Mouse (Mus musculus) bone marrow macrophage, adult 2 months (primary cell): Measurements from ENCODE around the gene Mark2. TPM values are rescaled to one million over a fixed set of nuclear protein-coding genes. Genes with fewer than 3 reads are reported as not detected.

Experiments used
- H3K27ac ChIP-seq: 2 replicates; pipeline ENCODE4 v1.5.1; 2012; ENCODE audit warnings: low read depth, low read length; ENCODE audit not compliant: insufficient read depth
- H3K4me1 ChIP-seq: 2 replicates; pipeline ENCODE4 v1.6.1; 2012; ENCODE audit warnings: low read length; ENCODE audit not compliant: control insufficient read depth, insufficient read depth
- H3K4me3 ChIP-seq: 2 replicates; pipeline ENCODE4 v1.5.1; 2012; ENCODE audit warnings: mild to moderate bottlenecking, low read length, moderate library complexity; ENCODE audit not compliant: insufficient read depth
- CTCF ChIP-seq: IDR thresholded peaks from 2 replicates; pipeline ENCODE4 v1.5.1; 2012; ENCODE audit warnings: low read depth, mild to moderate bottlenecking, low read length, moderate library complexity
- POLR2A ChIP-seq: IDR thresholded peaks from 2 replicates; pipeline ENCODE4 v1.6.1; 2012; ENCODE audit warnings: mild to moderate bottlenecking, low read depth, low read length, borderline replicate concordance
- polyA plus RNA-seq: library from polyadenylated mRNA; stranded (reverse); fragments of >200 nt; gene quantifications from 2 replicates; pipeline ENCODE4 v1.2.4, GENCODE M21; 2012; ENCODE audit not compliant: missing spikeins, insufficient read depth, insufficient read length

The Mark2 gene
- polyA plus RNA-seq, 1 experiment, result 57.8 TPM

DNA sequence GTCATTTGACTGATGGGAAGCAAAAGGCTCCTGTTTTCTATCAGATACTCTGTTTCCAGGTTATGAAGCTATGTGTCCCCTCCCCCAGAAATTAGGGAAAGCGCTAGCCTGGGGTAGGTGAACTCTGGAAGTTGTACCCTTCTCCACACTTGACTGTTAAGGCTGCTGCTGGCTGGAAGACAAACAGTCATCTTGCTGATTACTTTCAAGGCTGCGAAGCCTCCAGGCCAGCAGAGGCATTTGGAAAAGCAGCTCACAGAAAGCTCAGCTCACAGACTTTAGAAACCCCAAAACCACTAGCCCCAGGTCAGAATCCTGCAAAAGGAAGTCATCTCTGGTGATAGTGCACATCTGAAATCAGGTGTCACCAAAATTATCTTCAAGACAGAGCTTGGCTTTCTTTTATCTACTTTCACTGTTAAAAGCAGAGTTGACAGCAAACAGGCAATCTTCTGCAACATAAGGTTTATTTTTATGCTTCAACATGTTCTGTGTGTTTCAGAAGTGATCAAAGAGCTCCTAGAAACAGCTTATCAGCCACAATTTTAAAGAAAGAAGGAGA lies 3.8 kb downstream of the Mark2 start:
- no peak overlapping the region for H3K27ac ChIP-seq
- no peak overlapping the region for H3K4me3 ChIP-seq
- H3K4me1 ChIP-seq, result peaks cover 42% of the 10 kb centered on the region
- TF ChIP-seq POLR2A, result no peak
- no peak for TF ChIP-seq CTCF

- Histone ChIP-seq H3K4me1 (peaks cover 42% of the 10 kb centered on the region), H3K27ac (no peak overlapping the region), H3K4me3 (no peak overlapping the region)
- TF ChIP-seq POLR2A (no peak), CTCF (no peak)
These were observed 6.0 kb downstream of the Mark2 start for GRCm38 (mm10) chr19:7335656-7336055.

GRCm38 (mm10) chr19:7334049-7334448 lies 7.6 kb downstream of the Mark2 start:
- no peak overlapping the region for H3K4me3 ChIP-seq
- no peak overlapping the region for H3K27ac ChIP-seq
- peaks cover 34% of the 10 kb centered on the region for H3K4me1 ChIP-seq
- TF ChIP-seq POLR2A, result no peak
- no peak for TF ChIP-seq CTCF

- peaks cover 16% of the 10 kb centered on the region for H3K4me1 ChIP-seq
- H3K27ac ChIP-seq, result no peak overlapping the region
- TF ChIP-seq POLR2A (no peak), CTCF (no peak)
- H3K4me3 ChIP-seq, result no peak overlapping the region
These were observed 20.3 kb downstream of the Mark2 start for GRCm38 (mm10) chr19:7321391-7321790.

DNA sequence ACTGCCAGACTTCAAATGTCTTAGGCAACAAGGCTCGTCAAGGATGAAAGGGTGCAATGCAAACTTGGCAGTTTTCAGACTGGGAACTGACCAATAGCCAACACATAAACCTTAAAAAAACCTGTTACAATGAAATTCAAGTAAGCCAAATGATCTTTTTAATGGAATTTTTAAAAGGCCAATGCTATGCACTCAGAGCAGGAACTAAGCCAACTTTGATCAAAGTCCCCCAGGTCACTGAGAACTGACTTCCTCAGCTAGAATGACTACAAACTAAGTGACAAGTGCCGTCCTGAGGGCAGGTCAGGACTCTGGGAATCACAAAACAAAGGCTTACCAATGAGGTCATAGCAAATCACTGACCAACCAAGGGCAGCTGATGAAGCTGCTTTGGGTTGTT lies 21.5 kb downstream of the Mark2 start:
- Histone ChIP-seq H3K27ac (no peak overlapping the region), H3K4me1 (peaks cover 25% of the 10 kb centered on the region), H3K4me3 (no peak overlapping the region)
- no peak for TF ChIP-seq CTCF
- no peak for TF ChIP-seq POLR2A

DNA sequence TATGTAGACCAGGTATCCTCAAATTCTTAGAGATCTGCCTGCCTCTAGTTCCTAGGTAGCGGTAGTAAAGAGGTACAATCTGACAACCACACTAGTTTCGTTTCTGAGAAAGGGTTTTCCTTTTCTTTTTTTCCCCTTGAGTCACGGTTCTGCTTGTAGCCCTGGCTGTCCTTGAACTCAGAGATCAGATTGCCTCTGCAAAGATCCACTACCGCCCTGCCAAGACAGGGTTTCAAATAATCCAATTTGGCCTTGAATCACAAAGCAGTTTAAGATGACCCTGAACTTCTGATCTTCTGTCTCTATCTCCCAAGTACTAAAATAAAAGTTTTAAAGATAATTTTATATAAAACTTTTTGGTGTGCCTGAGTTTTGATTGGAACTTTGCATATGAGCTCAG lies 23.9 kb downstream of the Mark2 start:
- Histone ChIP-seq H3K4me3 (no peak overlapping the region), H3K27ac (no peak overlapping the region), H3K4me1 (peaks cover 46% of the 10 kb centered on the region)
- TF ChIP-seq POLR2A (no peak), CTCF (no peak)

DNA sequence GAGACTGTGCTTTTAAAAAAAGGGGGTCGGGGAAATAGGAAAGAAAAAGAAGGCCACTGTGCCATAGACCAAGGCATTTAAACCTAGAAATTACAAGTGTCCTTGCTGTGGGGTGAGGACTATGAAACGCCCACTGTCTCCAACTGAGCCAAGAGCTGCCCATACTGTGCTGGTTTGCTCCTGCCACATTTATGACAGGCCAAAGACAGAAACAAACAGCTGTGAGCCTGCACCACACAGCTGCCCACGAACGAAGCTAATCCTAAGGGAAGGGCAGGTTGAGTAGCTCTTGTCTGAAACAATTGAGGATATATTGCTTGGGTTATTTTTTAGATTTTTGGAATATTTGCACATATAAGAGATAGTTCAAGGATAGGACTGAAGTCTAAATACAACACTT lies 24.8 kb downstream of the Mark2 start:
- TF ChIP-seq POLR2A, result no peak
- TF ChIP-seq CTCF, result no peak
- peaks cover 51% of the 10 kb centered on the region for H3K4me1 ChIP-seq
- no peak overlapping the region for H3K4me3 ChIP-seq
- H3K27ac ChIP-seq, result no peak overlapping the region

- Histone ChIP-seq H3K4me3 (peak overlapping the region; percentile 8; the same call in 1 of the 2 replicates), H3K27ac (no peak overlapping the region; the same call in 1 of the 2 replicates), H3K4me1 (peaks cover 58% of the 10 kb centered on the region)
- TF ChIP-seq CTCF (no peak), POLR2A (no peak)
These were observed 26.1 kb downstream of the Mark2 start for GRCm38 (mm10) chr19:7315587-7315984.

DNA sequence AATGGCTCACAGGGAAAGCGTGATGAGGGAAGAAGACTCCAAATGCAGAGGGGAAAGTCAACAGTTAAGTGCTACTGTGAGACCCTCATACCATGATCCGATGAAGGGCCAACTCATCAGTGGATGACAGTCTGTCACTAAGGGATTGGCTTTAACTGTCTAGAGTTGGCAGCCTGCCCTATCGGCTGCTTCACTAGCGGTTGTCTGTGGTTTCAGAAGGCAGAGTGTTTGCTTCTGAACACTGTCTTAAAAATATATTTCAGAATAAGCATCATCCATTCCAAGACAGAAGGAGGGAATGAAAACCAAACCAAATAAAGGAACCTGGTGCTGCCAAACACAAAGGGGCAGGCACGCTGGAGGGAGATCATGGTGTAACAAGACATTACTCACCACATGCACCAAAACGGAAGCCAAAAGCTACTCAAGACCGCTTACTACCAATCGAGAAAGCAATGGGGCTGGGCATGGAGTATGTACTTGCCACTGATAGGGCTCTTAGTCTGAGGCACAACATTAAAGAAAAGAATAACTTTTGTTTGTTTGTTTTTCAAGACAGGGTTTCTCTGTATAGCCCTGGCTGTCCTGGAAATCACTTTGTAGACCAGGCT lies 26.6 kb downstream of the Mark2 start:
- TF ChIP-seq POLR2A (no peak), CTCF (no peak)
- Histone ChIP-seq H3K4me3 (peak overlapping the region; percentile 8; the same call in 1 of the 2 replicates), H3K4me1 (peaks cover 59% of the 10 kb centered on the region), H3K27ac (no peak overlapping the region; the same call in 1 of the 2 replicates)

DNA sequence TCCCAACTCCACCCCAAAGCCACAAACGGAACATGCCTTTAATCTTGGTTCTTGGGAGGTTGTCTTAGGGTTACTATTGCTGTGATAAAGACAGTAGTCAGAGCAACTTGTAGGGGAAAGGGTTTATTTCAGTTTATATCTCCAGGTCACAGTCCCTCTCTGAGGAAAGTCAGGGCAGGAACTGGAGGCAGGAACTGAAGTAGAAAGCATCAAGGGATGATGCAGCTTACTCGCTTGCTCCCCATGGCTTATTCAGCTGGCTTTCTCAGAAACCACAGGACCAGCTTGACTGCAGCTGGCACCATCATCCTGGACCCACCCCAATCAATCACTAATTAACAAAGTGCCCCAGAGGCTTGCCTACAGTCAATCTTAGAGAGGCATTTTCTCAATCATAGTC lies 28.0 kb downstream of the Mark2 start:
- peaks cover 68% of the 10 kb centered on the region for H3K4me1 ChIP-seq
- no peak overlapping the region for H3K4me3 ChIP-seq

GRCm38 (mm10) chr19:7311306-7311705 lies 30.4 kb downstream of the Mark2 start:
- H3K4me1 ChIP-seq, result peaks cover 87% of the 10 kb centered on the region
- no peak for TF ChIP-seq POLR2A

More for the DNA sequence above, 28.0 kb downstream of the Mark2 start:
- H3K27ac ChIP-seq, result no peak overlapping the region
- TF ChIP-seq POLR2A (no peak), CTCF (no peak)

More at GRCm38 (mm10) chr19:7311306-7311705, 30.4 kb downstream of the Mark2 start:
- no peak overlapping the region for H3K4me3 ChIP-seq
- H3K27ac ChIP-seq, result peak overlapping the region; percentile 9; the same call in 1 of the 2 replicates
